Mouse (Mus musculus): ENCODE data around the gene Zswim7.

GRCm38 (mm10) chr11:62217751-62218150 is 63.4 kb downstream of the Zswim7 start:
- no peak for TF ChIP-seq CTCF (IDR thresholded peaks at IDR 0.05; ENCODE audit: borderline replicate concordance, insufficient read depth, low read depth, low read length)
- TF ChIP-seq POLR2A (IDR thresholded peaks at IDR 0.05; ENCODE audit: borderline replicate concordance, insufficient read depth, low read length) = no peak
